Mouse (Mus musculus) intestine, embryonic 16.5 days (tissue): ENCODE measurements around the gene Slc25a16. TPM values are rescaled to one million over a fixed set of nuclear protein-coding genes. Genes with fewer than 3 reads are reported as not detected.

Experiments used
- ATAC-seq: fragments of 200-750 bp; cut with Nextera tagmentation; 2 replicates; pipeline ENCODE4 v1.8.0; 2017; ENCODE audit warnings: moderate TSS enrichment, moderate library complexity
- H3K27ac ChIP-seq: fragments of 300-500 bp; sonication (generic); 2 replicates; pipeline ENCODE4 v1.5.1; 2014; ENCODE audit warnings: mild to moderate bottlenecking, low read length
- H3K27me3 ChIP-seq: fragments of 300-500 bp; sonication (generic); replicated peaks from 2 replicates; pipeline ENCODE4 v1.6.1; 2014; ENCODE audit warnings: low read length, control low read depth, mixed read lengths; ENCODE audit not compliant: control insufficient read depth, insufficient read depth
- H3K36me3 ChIP-seq: fragments of 300-500 bp; sonication (generic); 2 replicates; pipeline ENCODE4 v1.6.1; 2014; ENCODE audit warnings: low read length, control low read depth; ENCODE audit not compliant: control insufficient read depth, insufficient read depth
- H3K4me1 ChIP-seq: fragments of 300-500 bp; sonication (generic); 2 replicates; pipeline ENCODE4 v1.6.1; 2014; ENCODE audit warnings: low read length, control low read depth, mixed read lengths; ENCODE audit not compliant: control insufficient read depth, insufficient read depth
- H3K4me2 ChIP-seq: fragments of 300-500 bp; sonication (generic); 2 replicates; pipeline ENCODE4 v1.6.1; 2014; ENCODE audit warnings: low read depth, low read length, control low read depth
- H3K4me3 ChIP-seq: fragments of 300-500 bp; sonication (generic); 2 replicates; pipeline ENCODE4 v1.5.1; 2014; ENCODE audit warnings: mild to moderate bottlenecking, low read length
- H3K9ac ChIP-seq: fragments of 300-500 bp; sonication (generic); 2 replicates; pipeline ENCODE4 v1.6.1; 2014; ENCODE audit warnings: low read depth, low read length
- H3K9me3 ChIP-seq: fragments of 300-500 bp; sonication (generic); 2 replicates; pipeline ENCODE4 v1.6.1; 2016; ENCODE audit warnings: low read length, control low read depth; ENCODE audit not compliant: control insufficient read depth
- WGBS: fragments of 180-500 bp; shearing (Covaris S2); extraction: QIAGEN DNeasy Blood & Tissue Kit; methylation state at CpG from one replicate; pipeline ENCODE4 v1.1.7; 2014; 5-methylcytosine and 5-hydroxymethylcytosine counted together
- polyA plus RNA-seq: library from polyadenylated mRNA; unstranded; fragments of >200 nt; fragmentation: Nextera tagmentation; extraction: Ambion mirVana; gene quantifications from 2 replicates; pipeline ENCODE4 v1.2.1, GENCODE M21; 2015

Slc25a16 gene
- polyA plus RNA-seq, 1 experiment from 2014 or later: 13.2 TPM

DNA sequence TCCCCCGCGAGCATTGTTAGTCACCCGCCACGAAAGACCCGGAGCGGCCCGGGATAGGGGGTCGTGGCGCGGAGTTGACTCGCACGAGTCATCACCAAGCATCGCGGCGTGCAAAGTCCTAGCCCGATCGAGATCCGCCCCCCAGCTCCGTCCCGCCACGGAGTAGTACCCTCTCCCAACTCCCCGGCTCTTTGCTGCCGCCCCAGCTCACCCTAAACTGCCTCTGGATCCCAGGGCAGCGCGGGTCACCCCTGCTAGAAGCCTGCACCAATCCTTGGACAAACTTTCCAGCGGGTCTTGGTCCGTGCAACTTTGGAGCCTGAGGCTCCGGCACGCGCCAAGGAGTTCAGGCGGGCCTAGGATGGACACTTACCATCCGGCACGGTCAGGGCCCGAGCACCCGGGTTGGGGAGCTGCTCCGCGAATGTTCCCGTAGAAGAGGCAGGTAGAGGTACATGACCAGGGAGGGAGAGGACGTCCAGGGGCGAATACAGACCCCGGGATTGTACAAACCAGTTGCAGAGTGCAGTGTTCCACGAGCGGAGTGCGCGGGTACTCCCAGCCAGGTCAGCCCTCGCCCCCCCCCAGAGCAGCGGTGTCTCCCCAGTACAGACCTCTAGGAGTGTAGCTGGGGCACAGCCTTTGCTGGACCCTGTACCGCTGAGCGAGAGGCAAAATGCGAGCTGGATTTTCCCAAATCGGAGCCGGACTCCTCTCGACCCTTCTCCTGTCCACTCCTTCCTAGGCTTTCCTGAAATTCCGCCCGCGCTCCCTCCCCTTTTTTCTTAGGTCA, 33.4 kb upstream of the Slc25a16 start:
- Histone ChIP-seq H3K9me3 (no peaks in the 10 kb centered on the region), H3K27me3 (no peaks in the 10 kb centered on the region), H3K4me3 (peak overlapping the region; percentile 78), H3K9ac (peak overlapping the region; percentile 74), H3K27ac (no peak overlapping the region), H3K4me2 (peak overlapping the region; percentile 97), H3K4me1 (no peaks in the 10 kb centered on the region), H3K36me3 (no peaks in the 10 kb centered on the region)
- ATAC-seq: peak; percentile 85
- under 1% methylated on average over 56 of the region's 56 CpGs for WGBS

DNA sequence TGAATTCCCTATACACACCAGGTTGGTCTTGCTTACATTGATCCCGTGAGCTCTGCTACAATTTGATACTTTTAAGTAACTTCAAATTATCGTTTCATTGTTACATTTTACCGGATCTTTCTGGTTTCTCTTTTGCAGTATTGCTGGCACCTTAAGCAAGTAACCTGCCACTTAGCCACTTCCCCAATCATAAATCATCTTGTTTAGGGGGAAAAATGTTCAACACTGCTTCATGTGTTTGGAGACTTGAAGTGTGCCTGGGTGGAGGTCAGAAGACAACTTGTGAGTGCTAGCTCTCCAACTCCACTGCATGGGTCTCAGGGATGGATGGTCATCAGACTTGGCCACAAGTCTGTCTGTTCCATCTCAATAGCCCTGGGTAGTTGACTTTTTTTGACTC, 29.4 kb upstream of the Slc25a16 start:
- Histone ChIP-seq H3K27ac (no peak overlapping the region), H3K4me3 (no peak overlapping the region), H3K9me3 (no peaks in the 10 kb centered on the region), H3K4me2 (no peak overlapping the region), H3K36me3 (no peaks in the 10 kb centered on the region), H3K4me1 (no peaks in the 10 kb centered on the region), H3K27me3 (no peaks in the 10 kb centered on the region), H3K9ac (no peak overlapping the region)
- no peak for ATAC-seq
- WGBS: 81% methylated on average over 3 of the region's 3 CpGs

DNA sequence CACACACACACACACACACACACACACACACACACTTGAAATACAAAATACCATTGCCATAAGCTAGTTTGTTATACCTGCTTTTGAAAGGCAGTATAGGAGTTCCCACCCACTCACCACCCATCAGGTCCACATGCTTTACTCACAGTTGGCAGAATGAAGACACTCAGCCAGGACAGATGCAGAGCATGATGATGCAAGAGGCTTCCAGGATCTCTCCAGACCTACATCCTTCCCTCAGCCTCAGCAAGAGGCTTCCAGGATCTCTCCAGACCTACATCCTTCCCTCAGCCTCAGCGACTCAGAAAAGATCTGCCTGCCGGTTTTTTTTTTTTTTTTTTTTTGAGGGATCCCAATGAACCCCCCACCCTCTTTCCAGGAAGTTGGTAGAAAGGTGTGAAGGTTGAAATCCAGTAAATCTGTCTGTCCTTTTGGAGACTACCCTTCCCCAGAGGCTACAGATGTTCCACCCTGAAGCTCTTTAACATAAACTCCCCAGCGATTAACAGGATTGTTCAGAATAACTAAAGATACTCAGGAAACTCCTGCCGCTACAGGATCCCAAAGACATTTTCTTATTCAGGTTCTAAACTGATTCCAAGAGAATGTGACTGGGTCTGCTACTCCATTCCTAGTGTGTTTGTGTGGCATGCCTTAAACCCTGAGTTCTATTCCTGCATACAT, 27.7 kb upstream of the Slc25a16 start:
- Histone ChIP-seq H3K9me3 (no peaks in the 10 kb centered on the region), H3K27me3 (no peaks in the 10 kb centered on the region), H3K4me2 (no peak overlapping the region), H3K4me1 (no peaks in the 10 kb centered on the region), H3K4me3 (no peak overlapping the region), H3K36me3 (no peaks in the 10 kb centered on the region), H3K9ac (no peak overlapping the region), H3K27ac (no peak overlapping the region)
- 32% methylated on average over 4 of the region's 4 CpGs for WGBS
- ATAC-seq: no peak

DNA sequence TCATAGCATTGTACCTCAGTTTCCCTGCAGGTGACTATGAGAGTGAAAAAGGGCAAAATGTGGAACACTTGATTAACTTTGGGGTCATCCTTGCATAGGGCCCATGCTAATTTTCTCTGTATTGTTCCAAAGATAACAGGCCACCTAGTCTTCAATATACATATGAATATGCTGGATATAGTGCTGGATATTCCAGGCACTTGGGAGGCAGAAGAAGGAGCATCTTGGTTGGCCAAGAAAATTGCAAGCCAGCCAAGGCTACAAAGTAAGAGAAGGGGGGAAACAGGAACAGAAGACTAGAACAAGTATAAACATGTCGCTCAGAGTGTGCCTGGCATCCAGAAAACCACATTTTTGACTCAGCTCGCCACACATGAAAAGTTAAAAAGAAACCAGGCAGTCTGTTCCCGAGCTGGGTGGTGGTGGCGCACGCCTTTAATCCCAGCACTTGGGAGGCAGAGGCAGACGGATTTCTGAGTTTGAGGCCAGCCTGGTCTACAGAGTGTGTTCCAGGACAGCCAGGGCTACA, 27.0 kb upstream of the Slc25a16 start:
- Histone ChIP-seq H3K9me3 (no peaks in the 10 kb centered on the region), H3K27me3 (no peaks in the 10 kb centered on the region), H3K4me3 (no peak overlapping the region), H3K36me3 (no peaks in the 10 kb centered on the region), H3K9ac (no peak overlapping the region), H3K27ac (no peak overlapping the region), H3K4me1 (no peaks in the 10 kb centered on the region), H3K4me2 (no peak overlapping the region)
- no peak for ATAC-seq
- 60% methylated on average over 6 of the region's 6 CpGs for WGBS

DNA sequence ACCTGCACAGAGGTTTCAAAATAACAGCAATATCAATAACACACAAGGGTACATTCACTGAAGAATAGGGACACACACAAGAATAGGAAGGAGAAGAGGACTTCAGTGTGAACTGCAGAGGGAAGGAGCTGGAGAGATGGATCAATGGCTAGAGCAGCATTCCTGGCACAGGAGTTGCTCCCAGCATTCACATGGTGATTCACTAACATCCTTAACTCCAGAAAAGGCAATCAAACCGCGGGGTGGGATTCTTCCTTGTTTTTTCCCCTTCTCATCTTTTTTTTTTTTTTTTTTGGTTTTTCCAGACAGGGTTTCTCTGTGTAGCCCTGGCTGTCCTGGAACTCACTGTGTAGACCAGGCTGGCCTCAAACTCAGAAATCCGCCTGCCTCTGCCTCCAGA, 26.0 kb upstream of the Slc25a16 start:
- Histone ChIP-seq H3K4me1 (no peaks in the 10 kb centered on the region), H3K27ac (no peak overlapping the region), H3K36me3 (no peaks in the 10 kb centered on the region), H3K4me3 (no peak overlapping the region), H3K9ac (no peak overlapping the region), H3K27me3 (no peaks in the 10 kb centered on the region), H3K4me2 (no peak overlapping the region), H3K9me3 (no peaks in the 10 kb centered on the region)
- 74% methylated on average over 3 of the region's 3 CpGs for WGBS
- no peak for ATAC-seq

DNA sequence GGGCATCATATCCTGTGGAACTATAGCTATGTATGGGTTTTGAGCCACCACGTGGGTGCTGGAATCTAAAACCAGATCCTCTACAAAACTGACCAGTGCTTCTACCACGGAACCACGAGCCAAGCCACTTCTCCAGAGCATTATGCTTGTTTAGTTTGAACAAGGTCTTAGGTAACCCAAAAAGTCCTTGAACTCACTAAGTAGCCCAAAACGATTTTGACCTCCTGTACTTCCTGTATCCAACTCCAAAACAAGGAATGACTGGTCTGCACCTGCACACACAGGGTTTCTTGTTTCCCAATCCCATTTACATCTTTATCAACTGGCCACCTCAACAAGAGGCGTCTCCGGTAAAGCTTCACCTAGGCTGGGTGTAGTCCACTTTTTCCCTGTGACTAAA, 25.0 kb upstream of the Slc25a16 start:
- no peak for ATAC-seq
- Histone ChIP-seq H3K9me3 (no peaks in the 10 kb centered on the region), H3K4me2 (no peak overlapping the region), H3K27me3 (no peaks in the 10 kb centered on the region), H3K36me3 (no peaks in the 10 kb centered on the region), H3K9ac (no peak overlapping the region), H3K4me3 (no peak overlapping the region), H3K27ac (no peak overlapping the region), H3K4me1 (no peaks in the 10 kb centered on the region)
- 73% methylated on average over 6 of the region's 6 CpGs for WGBS

DNA sequence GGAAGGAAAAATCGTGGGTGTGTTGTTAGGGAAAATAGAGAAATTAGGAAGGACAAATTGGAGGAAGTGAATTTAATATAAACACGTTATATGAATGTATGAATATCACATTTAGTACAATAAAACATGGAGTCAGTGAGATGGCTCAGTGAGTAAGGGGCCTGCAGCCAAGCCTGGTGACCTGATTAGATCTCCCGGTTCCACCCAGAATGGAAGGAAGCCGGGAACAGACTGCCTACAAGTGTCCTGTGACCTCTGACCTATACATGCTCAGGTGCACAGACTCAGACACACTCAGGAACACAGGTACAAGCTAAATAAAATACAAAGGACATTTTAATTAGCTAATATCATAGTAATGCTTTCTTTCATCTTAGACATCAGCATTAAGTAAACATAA, 24.4 kb upstream of the Slc25a16 start:
- H3K4me3 ChIP-seq: no peak overlapping the region
- no peaks in the 10 kb centered on the region for H3K4me1 ChIP-seq
- 59% methylated on average over 4 of the region's 4 CpGs for WGBS
- H3K36me3 ChIP-seq: no peaks in the 10 kb centered on the region
- H3K27me3 ChIP-seq: no peaks in the 10 kb centered on the region
- no peak for ATAC-seq
- H3K27ac ChIP-seq: no peak overlapping the region
- no peaks in the 10 kb centered on the region for H3K9me3 ChIP-seq
- H3K9ac ChIP-seq: no peak overlapping the region
- H3K4me2 ChIP-seq: no peak overlapping the region

DNA sequence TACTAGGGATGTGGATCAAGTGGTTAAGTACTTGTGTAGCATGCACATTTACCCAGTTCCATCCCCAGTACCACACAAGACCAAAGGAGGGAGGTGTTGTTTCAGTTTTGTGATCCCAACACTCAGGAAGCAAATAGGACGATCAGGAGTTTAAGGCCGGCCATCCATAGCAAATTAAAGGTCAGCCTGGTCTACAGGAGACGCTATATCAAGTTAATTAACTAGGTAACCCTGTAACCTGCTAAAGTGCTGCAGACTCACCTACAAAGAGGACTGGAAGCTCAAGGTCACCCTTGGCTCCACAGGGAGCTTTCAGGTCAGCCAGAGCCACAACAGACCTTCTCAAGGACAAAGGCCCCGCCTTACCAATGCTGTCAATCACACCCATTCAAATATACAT, 23.7 kb upstream of the Slc25a16 start:
- no peaks in the 10 kb centered on the region for H3K27me3 ChIP-seq
- no peaks in the 10 kb centered on the region for H3K36me3 ChIP-seq
- no peak for ATAC-seq
- no peak overlapping the region for H3K27ac ChIP-seq
- no peak overlapping the region for H3K9ac ChIP-seq
- H3K4me2 ChIP-seq: no peak overlapping the region
- H3K4me3 ChIP-seq: no peak overlapping the region
- no peaks in the 10 kb centered on the region for H3K9me3 ChIP-seq
- H3K4me1 ChIP-seq: no peaks in the 10 kb centered on the region
- 80% methylated on average over 4 of the region's 4 CpGs for WGBS

DNA sequence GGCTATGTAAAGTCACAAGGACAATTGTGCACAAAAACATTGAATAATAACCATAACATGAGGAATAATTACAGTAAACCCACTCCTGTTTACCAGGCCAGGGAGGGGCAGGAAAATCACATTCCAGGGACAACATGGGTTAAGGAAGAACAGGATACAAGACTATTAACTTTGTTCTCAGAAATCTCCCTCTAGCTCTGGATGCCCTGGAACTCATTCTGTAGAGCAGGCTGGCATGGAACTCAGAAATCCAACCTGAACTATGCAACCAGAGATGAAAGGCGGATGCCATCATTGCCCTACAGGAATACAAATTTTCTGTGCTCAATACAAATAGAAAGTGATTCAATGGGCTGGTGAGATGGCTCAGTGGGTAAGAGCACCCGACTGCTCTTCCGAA, 23.0 kb upstream of the Slc25a16 start:
- Histone ChIP-seq H3K4me2 (no peak overlapping the region), H3K4me3 (no peak overlapping the region), H3K27me3 (no peaks in the 10 kb centered on the region), H3K27ac (no peak overlapping the region), H3K9me3 (no peaks in the 10 kb centered on the region), H3K4me1 (no peaks in the 10 kb centered on the region), H3K9ac (no peak overlapping the region), H3K36me3 (no peaks in the 10 kb centered on the region)
- ATAC-seq: no peak
- WGBS: 91% methylated on average over 3 of the region's 3 CpGs
